Mouse (Mus musculus) embryo, embryonic 11 days (tissue): ENCODE measurements around the gene Rnase4.

Source experiments
- DNase-seq: peaks from one replicate; pipeline ENCODE4 v3.0.0-alpha.2; 2015

Gene Rnase4

GRCm38 (mm10) chr14:51130315-51130940 lies 39.6 kb downstream of the Rnase4 start:
- DNase-seq: no peak

GRCm38 (mm10) chr14:51131086-51131815 lies 40.4 kb downstream of the Rnase4 start:
- no peak for DNase-seq

GRCm38 (mm10) chr14:51132372-51132771 lies 41.5 kb downstream of the Rnase4 start:
- no peak for DNase-seq

- DNase-seq: no peak
Observed at GRCm38 (mm10) chr14:51140342-51140741, 49.5 kb downstream of the Rnase4 start.

- DNase-seq: no peak
Observed at GRCm38 (mm10) chr14:51142119-51142518, 51.2 kb downstream of the Rnase4 start.

GRCm38 (mm10) chr14:51142568-51142967 lies 51.7 kb downstream of the Rnase4 start:
- no peak for DNase-seq

- DNase-seq: no peak
Observed at GRCm38 (mm10) chr14:51143287-51143686, 52.4 kb downstream of the Rnase4 start.

- DNase-seq: no peak
Observed at GRCm38 (mm10) chr14:51143937-51144336, 53.1 kb downstream of the Rnase4 start.

GRCm38 (mm10) chr14:51144451-51144850 lies 53.6 kb downstream of the Rnase4 start:
- DNase-seq: no peak

- DNase-seq: no peak
Observed at GRCm38 (mm10) chr14:51145521-51145920, 54.6 kb downstream of the Rnase4 start.

- DNase-seq: no peak
Observed at GRCm38 (mm10) chr14:51146685-51147084, 55.8 kb downstream of the Rnase4 start, which contains the start of gene Rnase1. Rnase1 (minus strand) TSS chr14:51146785.

- DNase-seq: no peak
Observed at GRCm38 (mm10) chr14:51148006-51148405, 57.1 kb downstream of the Rnase4 start.

GRCm38 (mm10) chr14:51149164-51149563 lies 58.3 kb downstream of the Rnase4 start:
- DNase-seq: no peak

GRCm38 (mm10) chr14:51150206-51150831 lies 59.4 kb downstream of the Rnase4 start:
- no peak for DNase-seq

- DNase-seq: no peak
Observed at GRCm38 (mm10) chr14:51152249-51152870, 61.5 kb downstream of the Rnase4 start.
